Mouse (Mus musculus) small intestine, adult 2 months (tissue): ENCODE results near the gene Bcl2. TPM values are rescaled to one million over a fixed set of nuclear protein-coding genes. Genes with fewer than 3 reads are reported as not detected.
"Not testable (repeated sequence)": the region's sequence is repeated elsewhere in the genome, so short reads cannot be mapped to it uniquely, and the experiment has no call there.

ENCODE experiments used
- H3K27ac ChIP-seq: fragments of 200-500 bp; 2 replicates; pipeline ENCODE4 v1.5.1; 2012; ENCODE audit warnings: low read depth, low read length, control low read depth, inconsistent platforms; ENCODE audit not compliant: insufficient read depth
- H3K27me3 ChIP-seq: fragments of 200-500 bp; 2 replicates; pipeline ENCODE4 v1.6.1; 2012; ENCODE audit warnings: mild to moderate bottlenecking, moderate library complexity, low read length, inconsistent platforms; ENCODE audit not compliant: control insufficient read depth, insufficient read depth
- H3K36me3 ChIP-seq: fragments of 200-500 bp; 2 replicates; pipeline ENCODE4 v1.6.1; 2012; ENCODE audit warnings: mild to moderate bottlenecking, low read length, control low read depth, inconsistent platforms; ENCODE audit not compliant: control insufficient read depth, insufficient read depth
- H3K4me1 ChIP-seq: fragments of 200-500 bp; 2 replicates; pipeline ENCODE4 v1.6.1; 2012; ENCODE audit warnings: low read length, inconsistent platforms, mixed read lengths; ENCODE audit not compliant: control insufficient read depth, insufficient read depth, insufficient read length
- H3K4me3 ChIP-seq: fragments of 200-500 bp; 2 replicates; pipeline ENCODE4 v1.5.1; 2012; ENCODE audit warnings: low read depth, mild to moderate bottlenecking, control low read depth, inconsistent platforms, low read length, moderate library complexity
- CTCF ChIP-seq: fragments of 200-500 bp; IDR thresholded peaks from 2 replicates; pipeline ENCODE4 v1.5.1; 2012; ENCODE audit warnings: low read depth, mild to moderate bottlenecking, control low read depth, inconsistent platforms, low read length, moderate library complexity, mixed read lengths; ENCODE audit not compliant: insufficient replicate concordance, insufficient read length; ENCODE audit errors: extremely low read depth
- POLR2A ChIP-seq: fragments of 200-500 bp; IDR thresholded peaks from 2 replicates; pipeline ENCODE4 v1.6.1; 2012; ENCODE audit warnings: low read depth, mild to moderate bottlenecking, control low read depth, inconsistent platforms, low read length, moderate library complexity
- WGBS: fragments of 180-500 bp; shearing (Covaris S2); methylation state at CpG from one replicate; pipeline ENCODE4 v1.1.7; 2018; 5-methylcytosine and 5-hydroxymethylcytosine counted together
- polyA plus RNA-seq: library from polyadenylated mRNA; depleted of rRNA; stranded (reverse); fragments of >200 nt; gene quantifications from 2 replicates; pipeline ENCODE4 v1.2.3, GENCODE M21; 2012

The Bcl2 gene
- polyA plus RNA-seq, 1 experiment, result 1.5 TPM

- WGBS, result 89% methylated on average over 3 of the region's 3 CpGs
- H3K36me3 ChIP-seq, result no peaks in the 10 kb centered on the region
- no peak for TF ChIP-seq POLR2A
- no peak for TF ChIP-seq CTCF
- no peaks in the 10 kb centered on the region for H3K27me3 ChIP-seq
- H3K27ac ChIP-seq, result no peak overlapping the region
- peaks cover 3% of the 10 kb centered on the region; the same call in 1 of the 2 replicates for H3K4me1 ChIP-seq
- H3K4me3 ChIP-seq, result no peak overlapping the region
Measured at GRCm38 (mm10) chr1:106550580-106550979, 163.5 kb downstream of the Bcl2 start.

- no peaks in the 10 kb centered on the region for H3K36me3 ChIP-seq
- H3K27me3 ChIP-seq, result no peaks in the 10 kb centered on the region
- TF ChIP-seq CTCF, result no peak
- TF ChIP-seq POLR2A, result no peak
- H3K27ac ChIP-seq, result no peak overlapping the region
- WGBS, result 74% methylated on average over 5 of the region's 5 CpGs
- H3K4me1 ChIP-seq, result peaks cover 3% of the 10 kb centered on the region; the same call in 1 of the 2 replicates
- H3K4me3 ChIP-seq, result no peak overlapping the region
Measured at GRCm38 (mm10) chr1:106549025-106549424, 165.0 kb downstream of the Bcl2 start.

- no peak overlapping the region for H3K4me3 ChIP-seq
- no peaks in the 10 kb centered on the region; the same call in 1 of the 2 replicates for H3K36me3 ChIP-seq
- peaks cover 3% of the 10 kb centered on the region for H3K4me1 ChIP-seq
- H3K27me3 ChIP-seq, result no peaks in the 10 kb centered on the region
- peak; percentile 39; the same call in 1 of the 2 replicates for TF ChIP-seq CTCF
- TF ChIP-seq POLR2A, result no peak
- WGBS, result 58% methylated on average over 6 of the region's 6 CpGs
- no peak overlapping the region for H3K27ac ChIP-seq
Measured at GRCm38 (mm10) chr1:106544817-106545612, 169.1 kb downstream of the Bcl2 start.

GRCm38 (mm10) chr1:106542731-106543130 lies 171.3 kb downstream of the Bcl2 start:
- WGBS, result 52% methylated on average over 5 of the region's 5 CpGs
- peak; percentile 71; the same call in 1 of the 2 replicates for TF ChIP-seq CTCF
- no peak for TF ChIP-seq POLR2A
- Histone ChIP-seq H3K36me3 (no peaks in the 10 kb centered on the region; the same call in 1 of the 2 replicates), H3K4me1 (peaks cover 2% of the 10 kb centered on the region; the same call in 1 of the 2 replicates), H3K4me3 (no peak overlapping the region), H3K27ac (no peak overlapping the region), H3K27me3 (no peaks in the 10 kb centered on the region)

GRCm38 (mm10) chr1:106541851-106542250 lies 172.2 kb downstream of the Bcl2 start:
- WGBS, result 94% methylated on average over 8 of the region's 8 CpGs

GRCm38 (mm10) chr1:106540130-106540529 lies 173.9 kb downstream of the Bcl2 start:
- H3K27ac ChIP-seq, result no peak overlapping the region
- H3K36me3 ChIP-seq, result no peaks in the 10 kb centered on the region; the same call in 1 of the 2 replicates
- WGBS, result 84% methylated on average over 3 of the region's 3 CpGs
- no peak overlapping the region for H3K4me3 ChIP-seq
- no peaks in the 10 kb centered on the region for H3K27me3 ChIP-seq
- peaks cover 2% of the 10 kb centered on the region; the same call in 1 of the 2 replicates for H3K4me1 ChIP-seq
- TF ChIP-seq CTCF (no peak), POLR2A (no peak)

More at GRCm38 (mm10) chr1:106541851-106542250, 172.2 kb downstream of the Bcl2 start:
- Histone ChIP-seq H3K27ac (no peak overlapping the region), H3K27me3 (no peaks in the 10 kb centered on the region), H3K4me1 (peaks cover 2% of the 10 kb centered on the region; the same call in 1 of the 2 replicates), H3K4me3 (no peak overlapping the region), H3K36me3 (no peaks in the 10 kb centered on the region; the same call in 1 of the 2 replicates)
- TF ChIP-seq POLR2A (no peak), CTCF (no peak)

- Histone ChIP-seq H3K4me1 (peaks cover 2% of the 10 kb centered on the region; the same call in 1 of the 2 replicates), H3K4me3 (no peak overlapping the region), H3K36me3 (no peaks in the 10 kb centered on the region; the same call in 1 of the 2 replicates), H3K27ac (no peak overlapping the region), H3K27me3 (no peaks in the 10 kb centered on the region)
- TF ChIP-seq CTCF, result no peak
- no peak for TF ChIP-seq POLR2A
- 69% methylated on average over 1 of the region's 1 CpGs for WGBS
Measured at GRCm38 (mm10) chr1:106539029-106539428, 175.0 kb downstream of the Bcl2 start.

GRCm38 (mm10) chr1:106534835-106535234 lies 179.2 kb downstream of the Bcl2 start:
- H3K27ac ChIP-seq, H3K36me3 ChIP-seq, H3K27me3 ChIP-seq, H3K4me1 ChIP-seq, H3K4me3 ChIP-seq: not testable (repeated sequence)
- 87% methylated on average over 3 of the region's 3 CpGs for WGBS
